Mouse (Mus musculus): ENCODE results near the gene Bckdha. TPM values are rescaled to one million over a fixed set of nuclear protein-coding genes. Genes with fewer than 3 reads are reported as not detected.
A peak's percentile ranks its signal among the peaks of the same experiment; 100 is the strongest.

Gene Bckdha
- polyA plus RNA-seq, 1 experiment from 2014 or later: 40.6 TPM

DNA sequence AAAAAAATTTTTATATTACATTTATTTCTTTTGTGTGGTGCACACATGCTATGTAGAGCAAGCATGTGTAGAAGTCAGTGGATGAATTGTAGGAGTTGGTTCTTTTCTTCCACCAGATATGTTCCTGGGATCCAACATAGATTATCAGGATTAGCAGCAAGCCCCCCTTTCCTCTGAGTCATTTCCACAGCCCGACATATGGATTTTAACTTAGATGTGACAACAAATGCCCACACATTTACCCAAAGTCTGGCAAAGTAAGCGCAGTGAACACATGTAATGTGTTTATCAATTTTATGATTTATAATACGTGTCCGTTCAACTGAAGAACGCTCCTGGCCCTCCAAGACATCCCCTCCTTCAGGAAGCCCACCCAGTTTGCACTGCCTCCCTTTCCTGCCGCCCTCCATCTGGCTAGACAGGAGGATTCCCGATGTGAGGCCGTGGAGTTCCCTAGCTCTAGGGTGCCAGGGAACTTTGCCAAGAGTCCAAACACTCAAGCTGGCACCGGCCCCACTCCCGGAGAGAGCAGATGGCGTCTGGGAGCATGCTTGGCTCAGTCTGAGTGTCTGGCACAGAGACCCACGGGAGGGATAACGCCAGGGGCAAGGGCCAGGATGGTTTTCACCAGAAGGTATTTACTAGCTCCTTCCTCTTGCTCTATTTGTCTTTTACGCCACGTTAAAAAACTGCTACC lies 17.5 kb upstream of the Bckdha start:
- DNase-seq (peak; percentile 86), ATAC-seq (ENCODE audit: low FRiP score, low TSS enrichment) (peak; percentile 31; the same call in 1 of the 2 replicates)
- Histone ChIP-seq H3K4me3 (replicated peaks; ENCODE audit: low read depth, low read length) (no peak overlapping the region), H3K4me2 (ENCODE audit: low read length) (0 out of 2 replicates have a peak overlapping the region, but pooled peaks have one; percentile 6), H3K27me3 (ENCODE audit: control insufficient read depth, insufficient read depth, low read length) (peaks cover 25% of the 10 kb centered on the region), H3K9ac (replicated peaks; ENCODE audit: low read length) (no peak overlapping the region), H3K27ac (replicated peaks; ENCODE audit: low read depth, low read length) (peak overlapping the region; percentile 52), H3K4me1 (ENCODE audit: control insufficient read depth, insufficient read depth, low read length) (peaks cover 13% of the 10 kb centered on the region), H3K36me3 (ENCODE audit: control insufficient read depth, insufficient read depth, low read length) (no peaks in the 10 kb centered on the region), H3K9me3 (ENCODE audit: control insufficient read depth, low read length) (no peaks in the 10 kb centered on the region)
- WGBS: 60% methylated on average over 15 of the region's 15 CpGs

GRCm38 (mm10) chr7:25675405-25675804 lies 16.6 kb upstream of the Bckdha start:
- peak overlapping the region; percentile 43 for H3K4me3 ChIP-seq (replicated peaks; ENCODE audit: low read depth, low read length)
- H3K4me1 ChIP-seq (ENCODE audit: control insufficient read depth, insufficient read depth, low read length): peaks cover 12% of the 10 kb centered on the region; the same call in 1 of the 2 replicates
- H3K9me3 ChIP-seq (ENCODE audit: control insufficient read depth, low read length): no peaks in the 10 kb centered on the region
- ATAC-seq (ENCODE audit: low FRiP score, low TSS enrichment) (no peak), DNase-seq (no peak)
- 44% methylated on average over 6 of the region's 6 CpGs for WGBS
- peak overlapping the region; percentile 61 for H3K4me2 ChIP-seq (ENCODE audit: low read length)
- H3K36me3 ChIP-seq (ENCODE audit: control insufficient read depth, insufficient read depth, low read length): no peaks in the 10 kb centered on the region
- peaks cover 25% of the 10 kb centered on the region for H3K27me3 ChIP-seq (ENCODE audit: control insufficient read depth, insufficient read depth, low read length)
- H3K9ac ChIP-seq (replicated peaks; ENCODE audit: low read length): no peak overlapping the region
- H3K27ac ChIP-seq (replicated peaks; ENCODE audit: low read depth, low read length): no peak overlapping the region

GRCm38 (mm10) chr7:25674719-25675300 lies 16.0 kb upstream of the Bckdha start, which contains the start of gene Tmem91:
Tmem91 (minus strand) TSS chr7:25675166.
- no peak within 1 kb of the TSS for H3K27ac ChIP-seq (replicated peaks; ENCODE audit: low read depth, low read length)
- DNase-seq (peak; percentile 59), ATAC-seq (ENCODE audit: low FRiP score, low TSS enrichment) (peak; percentile 28; the same call in 1 of the 2 replicates)
- peak within 1 kb of the TSS; percentile 57 for H3K9ac ChIP-seq (replicated peaks; ENCODE audit: low read length)
- H3K9me3 ChIP-seq (ENCODE audit: control insufficient read depth, low read length): no peaks in the 10 kb centered on the region
- peak within 1 kb of the TSS; percentile 43 for H3K4me3 ChIP-seq (replicated peaks; ENCODE audit: low read depth, low read length)
- 0 out of 2 replicates have a peak, but pooled peaks cover 7% of the 10 kb centered on the region for H3K4me1 ChIP-seq (ENCODE audit: control insufficient read depth, insufficient read depth, low read length)
- H3K4me2 ChIP-seq (ENCODE audit: low read length): peak within 1 kb of the TSS; percentile 61
- peaks cover 25% of the 10 kb centered on the region for H3K27me3 ChIP-seq (ENCODE audit: control insufficient read depth, insufficient read depth, low read length)
- 3% methylated on average over 29 of the region's 29 CpGs for WGBS
- no peaks in the 10 kb centered on the region for H3K36me3 ChIP-seq (ENCODE audit: control insufficient read depth, insufficient read depth, low read length)

DNA sequence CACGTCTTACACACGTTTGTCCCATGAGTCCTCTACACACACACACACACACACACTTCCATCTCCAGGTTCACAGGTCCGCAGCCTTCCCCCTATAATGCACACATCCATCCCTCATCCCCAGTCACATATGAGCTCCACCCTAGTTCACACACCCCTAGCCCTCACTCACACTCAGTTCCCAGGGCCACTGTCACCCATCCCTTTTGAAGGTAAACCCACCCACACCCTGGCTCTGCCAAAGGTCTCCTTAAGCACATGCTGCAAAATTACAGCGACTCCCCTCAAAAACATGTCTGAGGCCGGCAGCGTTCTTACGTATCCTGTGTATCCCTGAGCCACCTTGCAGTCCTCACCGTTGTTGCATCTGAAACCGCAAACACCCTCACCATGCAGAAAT lies 15.5 kb upstream of the Bckdha start:
- Histone ChIP-seq H3K9ac (replicated peaks; ENCODE audit: low read length) (0 out of 2 replicates have a peak overlapping the region, but pooled peaks have one; percentile 57), H3K27ac (replicated peaks; ENCODE audit: low read depth, low read length) (no peak overlapping the region), H3K27me3 (ENCODE audit: control insufficient read depth, insufficient read depth, low read length) (peaks cover 25% of the 10 kb centered on the region), H3K4me2 (ENCODE audit: low read length) (peak overlapping the region; percentile 61), H3K4me3 (replicated peaks; ENCODE audit: low read depth, low read length) (peak overlapping the region; percentile 43), H3K4me1 (ENCODE audit: control insufficient read depth, insufficient read depth, low read length) (0 out of 2 replicates have a peak, but pooled peaks cover 7% of the 10 kb centered on the region), H3K9me3 (ENCODE audit: control insufficient read depth, low read length) (no peaks in the 10 kb centered on the region), H3K36me3 (ENCODE audit: control insufficient read depth, insufficient read depth, low read length) (no peaks in the 10 kb centered on the region)
- DNase-seq (peak; percentile 26), ATAC-seq (ENCODE audit: low FRiP score, low TSS enrichment) (no peak)
- 31% methylated on average over 9 of the region's 9 CpGs for WGBS

GRCm38 (mm10) chr7:25672442-25672841 lies 13.7 kb upstream of the Bckdha start:
- no peak overlapping the region for H3K4me3 ChIP-seq (replicated peaks; ENCODE audit: low read depth, low read length)
- DNase-seq (no peak), ATAC-seq (ENCODE audit: low FRiP score, low TSS enrichment) (no peak)
- WGBS: 49% methylated on average over 4 of the region's 4 CpGs
- H3K27ac ChIP-seq (replicated peaks; ENCODE audit: low read depth, low read length): no peak overlapping the region
- H3K4me1 ChIP-seq (ENCODE audit: control insufficient read depth, insufficient read depth, low read length): 0 out of 2 replicates have a peak, but pooled peaks cover 7% of the 10 kb centered on the region
- H3K36me3 ChIP-seq (ENCODE audit: control insufficient read depth, insufficient read depth, low read length): peaks cover 14% of the 10 kb centered on the region
- no peaks in the 10 kb centered on the region for H3K9me3 ChIP-seq (ENCODE audit: control insufficient read depth, low read length)
- H3K9ac ChIP-seq (replicated peaks; ENCODE audit: low read length): no peak overlapping the region
- H3K4me2 ChIP-seq (ENCODE audit: low read length): no peak overlapping the region
- peaks cover 25% of the 10 kb centered on the region for H3K27me3 ChIP-seq (ENCODE audit: control insufficient read depth, insufficient read depth, low read length)

DNA sequence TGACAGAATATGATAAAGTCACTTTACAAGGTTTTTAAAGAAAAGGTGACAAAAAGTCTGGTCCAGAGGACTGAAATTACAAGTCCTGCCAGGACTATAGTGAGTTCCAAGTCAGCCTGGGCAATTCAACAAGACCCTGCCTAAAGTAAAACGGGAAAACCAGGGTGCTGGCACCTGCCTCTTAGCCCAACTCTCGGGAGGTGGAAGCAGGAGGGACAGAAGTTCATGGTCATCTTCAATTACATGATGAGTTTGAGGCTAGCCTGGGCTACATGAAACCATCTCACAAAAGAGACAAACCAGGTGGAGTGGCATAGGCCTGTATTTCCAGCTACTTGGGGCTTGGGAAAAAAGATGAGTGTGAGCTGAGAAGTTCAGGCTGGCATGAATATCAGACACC lies 12.9 kb upstream of the Bckdha start:
- Histone ChIP-seq H3K9me3 (ENCODE audit: control insufficient read depth, low read length) (no peaks in the 10 kb centered on the region), H3K9ac (replicated peaks; ENCODE audit: low read length) (no peak overlapping the region), H3K4me2 (ENCODE audit: low read length) (no peak overlapping the region), H3K4me1 (ENCODE audit: control insufficient read depth, insufficient read depth, low read length) (0 out of 2 replicates have a peak, but pooled peaks cover 7% of the 10 kb centered on the region), H3K27me3 (ENCODE audit: control insufficient read depth, insufficient read depth, low read length) (peaks cover 25% of the 10 kb centered on the region), H3K27ac (replicated peaks; ENCODE audit: low read depth, low read length) (no peak overlapping the region), H3K4me3 (replicated peaks; ENCODE audit: low read depth, low read length) (no peak overlapping the region), H3K36me3 (ENCODE audit: control insufficient read depth, insufficient read depth, low read length) (peaks cover 14% of the 10 kb centered on the region)
- ATAC-seq (ENCODE audit: low FRiP score, low TSS enrichment) (no peak), DNase-seq (no peak)
- 80% methylated on average over 2 of the region's 2 CpGs for WGBS

- ATAC-seq (ENCODE audit: low FRiP score, low TSS enrichment): no peak
These were observed 11.3 kb upstream of the Bckdha start for GRCm38 (mm10) chr7:25670096-25670495.

DNA sequence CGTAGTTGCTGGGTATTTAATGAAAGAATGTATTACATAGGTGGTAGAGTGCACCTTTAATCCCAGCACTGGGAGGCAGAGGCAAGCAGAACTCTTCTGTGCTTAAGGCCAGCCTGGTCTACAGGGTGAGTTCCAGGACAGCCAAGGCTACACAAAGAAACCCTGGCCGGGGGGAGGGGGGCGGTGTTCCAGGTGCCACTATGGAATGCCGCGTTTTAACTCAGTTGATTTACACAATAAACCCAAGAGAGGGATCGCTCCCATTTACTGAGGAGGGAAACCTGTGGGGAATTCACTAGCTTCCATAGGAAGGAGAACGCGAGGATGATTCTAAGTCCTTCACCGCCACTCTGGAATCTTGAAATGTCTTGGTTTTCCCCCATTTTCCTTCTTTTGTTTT lies 10.8 kb upstream of the Bckdha start:
- WGBS: 80% methylated on average over 9 of the region's 9 CpGs
- Histone ChIP-seq H3K4me1 (ENCODE audit: control insufficient read depth, insufficient read depth, low read length) (0 out of 2 replicates have a peak, but pooled peaks cover 3% of the 10 kb centered on the region), H3K9ac (replicated peaks; ENCODE audit: low read length) (no peak overlapping the region), H3K36me3 (ENCODE audit: control insufficient read depth, insufficient read depth, low read length) (peaks cover 33% of the 10 kb centered on the region), H3K4me3 (replicated peaks; ENCODE audit: low read depth, low read length) (no peak overlapping the region), H3K4me2 (ENCODE audit: low read length) (no peak overlapping the region), H3K9me3 (ENCODE audit: control insufficient read depth, low read length) (no peaks in the 10 kb centered on the region), H3K27me3 (ENCODE audit: control insufficient read depth, insufficient read depth, low read length) (peaks cover 14% of the 10 kb centered on the region), H3K27ac (replicated peaks; ENCODE audit: low read depth, low read length) (no peak overlapping the region)
- no peak for DNase-seq
- no peak for ATAC-seq (ENCODE audit: low FRiP score, low TSS enrichment)

More at GRCm38 (mm10) chr7:25670096-25670495, 11.3 kb upstream of the Bckdha start:
- Histone ChIP-seq H3K4me3 (replicated peaks; ENCODE audit: low read depth, low read length) (no peak overlapping the region), H3K36me3 (ENCODE audit: control insufficient read depth, insufficient read depth, low read length) (peaks cover 28% of the 10 kb centered on the region), H3K9me3 (ENCODE audit: control insufficient read depth, low read length) (no peaks in the 10 kb centered on the region), H3K27ac (replicated peaks; ENCODE audit: low read depth, low read length) (no peak overlapping the region), H3K4me1 (ENCODE audit: control insufficient read depth, insufficient read depth, low read length) (0 out of 2 replicates have a peak, but pooled peaks cover 7% of the 10 kb centered on the region), H3K27me3 (ENCODE audit: control insufficient read depth, insufficient read depth, low read length) (peaks cover 18% of the 10 kb centered on the region), H3K9ac (replicated peaks; ENCODE audit: low read length) (no peak overlapping the region), H3K4me2 (ENCODE audit: low read length) (no peak overlapping the region)
- WGBS: 91% methylated on average over 4 of the region's 4 CpGs
- DNase-seq: no peak

All from midbrain, embryonic 14.5 days (tissue).